Mouse (Mus musculus) kidney, postnatal 0 days (tissue): ENCODE measurements around the gene Gm3336. TPM values are rescaled to one million over a fixed set of nuclear protein-coding genes. Genes with fewer than 3 reads are reported as not detected.

ENCODE experiments used
- ATAC-seq: fragments of 200-750 bp; cut with Nextera tagmentation; replicated peaks from 2 replicates; pipeline ENCODE4 v1.8.0; 2017; ENCODE audit warnings: low read depth, moderate number of reproducible peaks, moderate TSS enrichment, moderate library complexity; ENCODE audit not compliant: low FRiP score
- DNase-seq: peaks from one replicate; pipeline ENCODE4 v3.0.0-alpha.2; 2016; ENCODE audit warnings: low spot score
- H3K27ac ChIP-seq: fragments of 300-500 bp; sonication (generic); 2 replicates; pipeline ENCODE4 v1.5.1; 2014; ENCODE audit warnings: mild to moderate bottlenecking
- H3K27me3 ChIP-seq: fragments of 300-500 bp; sonication (generic); 2 replicates; pipeline ENCODE4 v1.6.1; 2014; ENCODE audit warnings: low read length, mixed read lengths; ENCODE audit not compliant: insufficient read depth
- H3K36me3 ChIP-seq: fragments of 300-500 bp; sonication (generic); 2 replicates; pipeline ENCODE4 v1.6.1; 2014; ENCODE audit warnings: low read length, mixed read lengths; ENCODE audit not compliant: insufficient read depth
- H3K4me1 ChIP-seq: fragments of 300-500 bp; sonication (generic); replicated peaks from 2 replicates; pipeline ENCODE4 v1.6.1; 2014; ENCODE audit warnings: antibody characterized with exemption, low read length, mixed read lengths; ENCODE audit not compliant: insufficient read depth
- H3K4me2 ChIP-seq: fragments of 300-500 bp; sonication (generic); 2 replicates; pipeline ENCODE4 v1.6.1; 2014; ENCODE audit warnings: mild to moderate bottlenecking, low read length, moderate library complexity, mixed read lengths
- H3K4me3 ChIP-seq: fragments of 300-500 bp; sonication (generic); replicated peaks from 2 replicates; pipeline ENCODE4 v1.5.1; 2014; ENCODE audit warnings: low read depth, low read length
- H3K9ac ChIP-seq: fragments of 300-500 bp; sonication (generic); 2 replicates; pipeline ENCODE4 v1.6.1; 2014; ENCODE audit warnings: low read depth, low read length
- H3K9me3 ChIP-seq: fragments of 300-500 bp; sonication (generic); replicated peaks from 2 replicates; pipeline ENCODE4 v1.6.1; 2016; ENCODE audit warnings: low read length, inconsistent platforms, mixed read lengths
- CTCF ChIP-seq: IDR thresholded peaks from 2 replicates; pipeline ENCODE4 v1.5.1; 2016; ENCODE audit warnings: antibody characterized with exemption, low read depth, mild to moderate bottlenecking, moderate library complexity
- WGBS: fragments of 180-500 bp; shearing (Covaris S2); extraction: QIAGEN DNeasy Blood & Tissue Kit; methylation state at CpG from one replicate; pipeline ENCODE4 v1.1.7; 2014; 5-methylcytosine and 5-hydroxymethylcytosine counted together
- polyA plus RNA-seq: library from polyadenylated mRNA; unstranded; fragments of >200 nt; fragmentation: Nextera tagmentation; extraction: Ambion mirVana; gene quantifications from 2 replicates; pipeline ENCODE4 v1.2.1, GENCODE M21; 2015

Gene Gm3336
- polyA plus RNA-seq, 1 experiment from 2014 or later: 0.74 TPM

GRCm38 (mm10) chr8:70701048-70701981, 17.0 kb upstream of the Gm3336 start:
- peak overlapping the region; percentile 100 for H3K9ac ChIP-seq
- peak overlapping the region; percentile 99; the same call in 1 of the 2 replicates for H3K27ac ChIP-seq
- peaks cover 24% of the 10 kb centered on the region for H3K4me1 ChIP-seq
- ATAC-seq (no peak), DNase-seq (no peak)
- no peaks in the 10 kb centered on the region for H3K9me3 ChIP-seq
- peak overlapping the region; percentile 98 for H3K4me3 ChIP-seq
- no peak for TF ChIP-seq CTCF
- no peaks in the 10 kb centered on the region for H3K27me3 ChIP-seq
- 42% methylated on average over 10 of the region's 10 CpGs for WGBS
- H3K4me2 ChIP-seq: peak overlapping the region; percentile 66
- 0 out of 2 replicates have a peak, but pooled peaks cover 4% of the 10 kb centered on the region for H3K36me3 ChIP-seq

GRCm38 (mm10) chr8:70701982-70702841, 16.1 kb upstream of the Gm3336 start:
- DNase-seq: no peak
- Histone ChIP-seq H3K4me2 (peak overlapping the region; percentile 66), H3K27me3 (no peaks in the 10 kb centered on the region), H3K9me3 (no peaks in the 10 kb centered on the region), H3K36me3 (0 out of 2 replicates have a peak, but pooled peaks cover 4% of the 10 kb centered on the region), H3K4me1 (peaks cover 16% of the 10 kb centered on the region), H3K4me3 (no peak overlapping the region), H3K27ac (0 out of 2 replicates have a peak overlapping the region, but pooled peaks have one; percentile 15), H3K9ac (no peak overlapping the region)
- 75% methylated on average over 2 of the region's 2 CpGs for WGBS
- ATAC-seq: no peak
- TF ChIP-seq CTCF: no peak

- Histone ChIP-seq H3K9ac (no peak overlapping the region), H3K36me3 (0 out of 2 replicates have a peak, but pooled peaks cover 4% of the 10 kb centered on the region), H3K27me3 (no peaks in the 10 kb centered on the region), H3K27ac (0 out of 2 replicates have a peak overlapping the region, but pooled peaks have one; percentile 15), H3K9me3 (no peaks in the 10 kb centered on the region), H3K4me2 (no peak overlapping the region), H3K4me1 (peaks cover 11% of the 10 kb centered on the region; the same call in 1 of the 2 replicates), H3K4me3 (no peak overlapping the region)
- DNase-seq (no peak), ATAC-seq (no peak)
- no peak for TF ChIP-seq CTCF
- 78% methylated on average over 3 of the region's 3 CpGs for WGBS
Observed at GRCm38 (mm10) chr8:70702842-70703182, 15.5 kb upstream of the Gm3336 start.

- 91% methylated on average over 3 of the region's 3 CpGs for WGBS
- ATAC-seq (no peak), DNase-seq (no peak)
- no peak within 1 kb of the TSS for H3K4me2 ChIP-seq
- no peak within 1 kb of the TSS for H3K9ac ChIP-seq
- H3K27me3 ChIP-seq: no peaks in the 10 kb centered on the region
- peaks cover 7% of the 10 kb centered on the region; the same call in 1 of the 2 replicates for H3K4me1 ChIP-seq
- H3K36me3 ChIP-seq: 0 out of 2 replicates have a peak, but pooled peaks cover 4% of the 10 kb centered on the region
- H3K27ac ChIP-seq: 0 out of 2 replicates have a peak within 1 kb of the TSS, but pooled peaks have one; percentile 15
- H3K9me3 ChIP-seq: no peaks in the 10 kb centered on the region
- H3K4me3 ChIP-seq: no peak within 1 kb of the TSS
- TF ChIP-seq CTCF: no peak
Observed at GRCm38 (mm10) chr8:70703287-70703686, 15.1 kb upstream of the Gm3336 start, which contains the start of gene Iqcn. TSS of gene Iqcn (plus strand) at chr8:70703457.

GRCm38 (mm10) chr8:70708281-70708680, 10.1 kb upstream of the Gm3336 start:
- 92% methylated on average over 14 of the region's 14 CpGs for WGBS
- ATAC-seq (no peak), DNase-seq (no peak)
- Histone ChIP-seq H3K36me3 (no peaks in the 10 kb centered on the region), H3K4me3 (no peak overlapping the region), H3K27me3 (no peaks in the 10 kb centered on the region), H3K4me1 (no peaks in the 10 kb centered on the region), H3K27ac (no peak overlapping the region), H3K9me3 (no peaks in the 10 kb centered on the region), H3K4me2 (no peak overlapping the region), H3K9ac (no peak overlapping the region)
- no peak for TF ChIP-seq CTCF

GRCm38 (mm10) chr8:70709794-70710193, 8.5 kb upstream of the Gm3336 start:
- 93% methylated on average over 9 of the region's 9 CpGs for WGBS
- H3K9me3 ChIP-seq: no peaks in the 10 kb centered on the region
- no peaks in the 10 kb centered on the region for H3K36me3 ChIP-seq
- ATAC-seq (no peak), DNase-seq (no peak)
- no peak for TF ChIP-seq CTCF
- no peaks in the 10 kb centered on the region for H3K4me1 ChIP-seq
- H3K27ac ChIP-seq: no peak overlapping the region
- H3K27me3 ChIP-seq: no peaks in the 10 kb centered on the region
- H3K4me2 ChIP-seq: no peak overlapping the region
- H3K4me3 ChIP-seq: no peak overlapping the region
- H3K9ac ChIP-seq: no peak overlapping the region
